ENCODE assay signal across 14 mouse cellular contexts in the genomic region with DNA sequence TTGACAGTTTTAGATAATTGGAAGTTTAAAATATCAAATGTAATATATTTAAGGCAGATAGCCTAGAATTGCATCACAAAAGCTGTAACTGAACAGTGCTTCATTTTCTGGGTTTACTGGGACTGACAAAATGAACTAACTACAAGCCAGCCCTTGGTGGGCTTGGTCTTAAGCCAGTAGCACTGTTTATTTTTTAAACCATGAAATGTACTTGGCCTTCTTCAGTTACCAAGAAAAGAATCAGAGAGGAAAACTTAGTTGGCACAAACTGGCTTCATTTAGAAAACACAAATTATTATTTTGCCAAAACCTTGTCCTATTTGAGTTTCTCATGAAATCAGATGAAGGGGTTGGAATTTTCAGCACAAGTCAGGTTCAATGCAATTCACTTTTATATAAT.
"Had no signal": no experiment of that assay in that cellular context is flagged by ENCODE, and none has a peak within 500 bp of the region (broad histone marks: within the 10 kb centered on the region; RNA-seq: fewer than 3 reads in every experiment).

No protein-coding gene starts in this region.

- H3K27me3 ChIP-seq: intestine, embryonic 15.5 days; kidney, embryonic 15.5 days; limb, embryonic 13.5 days; midbrain, embryonic 12.5 days; neural tube, embryonic 12.5 days had no signal

- H3K27ac ChIP-seq: intestine, embryonic 15.5 days; kidney, embryonic 15.5 days; limb, embryonic 13.5 days; liver, embryonic 14.5 days; midbrain, embryonic 12.5 days; neural tube, embryonic 12.5 days; stomach, postnatal 0 days had no signal

- H3K9me3 ChIP-seq: intestine, embryonic 15.5 days; kidney, embryonic 15.5 days; limb, embryonic 13.5 days; midbrain, embryonic 12.5 days; neural tube, embryonic 12.5 days had no signal

- H3K4me2 ChIP-seq: intestine, embryonic 15.5 days; kidney, embryonic 15.5 days; limb, embryonic 13.5 days; midbrain, embryonic 12.5 days; neural tube, embryonic 12.5 days had no signal

- H3K36me3 ChIP-seq: intestine, embryonic 15.5 days; kidney, embryonic 15.5 days; limb, embryonic 13.5 days; midbrain, embryonic 12.5 days; neural tube, embryonic 12.5 days had no signal

- H3K4me3 ChIP-seq: intestine, embryonic 15.5 days; kidney, embryonic 15.5 days; limb, embryonic 13.5 days; midbrain, embryonic 12.5 days; myocyte; neural tube, embryonic 12.5 days had no signal

- H3K4me1 ChIP-seq: intestine, embryonic 15.5 days; kidney, embryonic 15.5 days; limb, embryonic 13.5 days; midbrain, embryonic 12.5 days; neural tube, embryonic 12.5 days had no signal

- ATAC-seq: intestine, embryonic 15.5 days had no signal

- DNase-seq: kidney, adult 18-20 months; kidney, postnatal 14 days; left cerebral cortex, postnatal 4 days; lung, adult 18-20 months; thymus, adult 18-20 months; thymus, postnatal 14 days had no signal

- H3K9ac ChIP-seq: intestine, embryonic 15.5 days; kidney, embryonic 15.5 days; limb, embryonic 13.5 days; liver, embryonic 14.5 days; midbrain, embryonic 12.5 days; neural tube, embryonic 12.5 days had no signal
